In the genomic region with DNA sequence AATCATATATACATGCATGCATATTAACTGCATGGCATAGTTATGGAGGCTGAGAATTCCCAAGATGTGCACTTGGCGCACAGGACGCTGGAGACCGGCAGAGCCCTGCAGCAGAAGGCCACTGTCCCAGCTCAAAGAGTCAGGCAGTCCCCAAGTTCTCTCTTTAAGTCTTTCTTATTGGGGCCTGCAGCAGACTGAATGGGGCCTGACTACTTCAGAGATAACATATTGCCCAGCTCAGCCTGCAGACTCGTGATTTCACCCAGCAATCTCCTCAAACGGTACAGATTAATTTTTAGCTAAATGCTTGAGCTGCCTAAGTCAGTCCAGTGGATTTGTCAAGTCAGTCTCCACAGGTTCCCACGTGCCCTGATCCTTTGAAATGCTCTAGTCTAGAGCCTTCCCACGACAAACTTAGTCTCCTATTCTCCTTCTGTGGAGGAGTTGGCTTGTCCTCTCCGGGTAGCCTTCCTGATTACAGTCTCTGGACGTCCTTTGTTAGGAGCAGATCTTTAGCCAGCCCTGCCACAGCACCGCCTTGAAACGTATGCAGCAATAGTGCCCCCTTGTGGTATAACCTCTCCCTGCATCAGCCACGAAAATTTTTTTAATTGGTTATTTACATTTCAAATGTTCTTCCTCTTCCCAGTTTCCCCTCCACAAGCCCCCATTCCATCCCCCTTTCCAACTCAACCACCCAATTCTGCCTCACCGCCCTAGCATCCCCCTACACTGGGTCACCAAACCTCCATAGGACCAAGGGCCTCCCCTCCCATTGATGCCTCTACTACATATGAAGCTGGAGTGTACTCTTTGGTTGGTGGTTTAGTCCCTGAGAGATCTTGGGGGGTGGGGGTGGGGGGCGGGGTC, we compare ENCODE assay signal across 8 mouse cellular contexts. TPM values are rescaled to one million over a fixed set of nuclear protein-coding genes. Genes with fewer than 3 reads are reported as not detected.
DNase-seq lines count a peak whose midpoint lies in the region; ATAC-seq lines count a peak whose summit lies in the region.

No protein-coding gene starts in this region.

- WGBS in midbrain, embryonic 12.5 days = 24% methylated on average over 14 of the region's 14 CpGs

- no peaks in the 10 kb centered on the region for H3K9me3 ChIP-seq in midbrain, embryonic 12.5 days

- peak overlapping the region; percentile 11; the same call in 1 of the 2 replicates for H3K9ac ChIP-seq in midbrain, embryonic 12.5 days (replicated peaks)

- no peaks in the 10 kb centered on the region for H3K4me1 ChIP-seq in midbrain, embryonic 12.5 days

- H3K4me2 ChIP-seq in midbrain, embryonic 12.5 days (replicated peaks) = no peak overlapping the region

- peak; percentile 86 for ATAC-seq in midbrain, embryonic 12.5 days (ENCODE audit: low FRiP score, low read depth)

- intact Hi-C loops in left cerebral cortex, postnatal 4 days (cut with DNase I) = no loop called here

- no peaks in the 10 kb centered on the region for H3K36me3 ChIP-seq in midbrain, embryonic 12.5 days

- H3K4me3 ChIP-seq in midbrain, embryonic 12.5 days = no peak overlapping the region

- peak; percentile 36 for DNase-seq in 3134 (ENCODE audit: extremely low read depth, insufficient read length, low spot score)
- peak; percentile 60 for DNase-seq in adrenal gland, adult 8-10 months
- peak; percentile 80 for DNase-seq in embryo, embryonic 9.5 days (ENCODE audit: extremely low spot score)
- peak; percentile 84 to 89 for DNase-seq in heart, adult 18-20 months
- peak; percentile 77 for DNase-seq in kidney, adult 11 months
- DNase-seq in left cerebral cortex, postnatal 4 days = peak; percentile 66
- DNase-seq in spleen, adult 12 weeks (ENCODE audit: low spot score) = peak; percentile 15

- peaks cover 6% of the 10 kb centered on the region; the same call in 1 of the 2 replicates for H3K27me3 ChIP-seq in midbrain, embryonic 12.5 days

- H3K27ac ChIP-seq in midbrain, embryonic 12.5 days (replicated peaks) = no peak overlapping the region

RNA-seq across cellular contexts. Expression of gene Igf2r, which starts 40.9 kb away (rescaled TPM):
- total RNA-seq in adrenal gland, adult 8-10 months (2022) = 10 to 100 TPM; 75.7 to 93.3 (median 83.9) TPM
- 100 to 1,000 TPM; 111 to 115 TPM for total RNA-seq in heart, adult 18-20 months (2021)
- 10 to 100 TPM; 33.2 to 35.2 TPM for total RNA-seq in left cerebral cortex, postnatal 4 days (2021)
- 20.4 and 20.7 TPM in 2 replicates for polyA plus RNA-seq in midbrain, embryonic 12.5 days (2016; fragmentation: Nextera tagmentation; extraction: Ambion mirVana)

RNA-seq across cellular contexts. Expression of gene Mas1, which starts 57.6 kb away (rescaled TPM):
- total RNA-seq in adrenal gland, adult 8-10 months (2022) = under 1 TPM in 1 of 4 experiments, not detected in 3; 0.24 TPM
- under 1 TPM; 0.46 to 0.60 TPM for total RNA-seq in heart, adult 18-20 months (2021)
- 1 to 10 TPM; 3.4 to 9.2 TPM for total RNA-seq in left cerebral cortex, postnatal 4 days (2021)
- 0.20 and 0.55 TPM in 2 replicates for polyA plus RNA-seq in midbrain, embryonic 12.5 days (2016; fragmentation: Nextera tagmentation; extraction: Ambion mirVana)

Comparison
In these comparisons a context has a peak if more than half of its experiments do, and no peak if none do; other contexts are left out.
1. DNase-seq: peak in every context shown above with its lines; median percentile 86 in heart, adult 18-20 months; 80 in embryo, embryonic 9.5 days; 77 in kidney, adult 11 months; 66 in left cerebral cortex, postnatal 4 days; 60 in adrenal gland, adult 8-10 months; 36 in 3134; 15 in spleen, adult 12 weeks.